Mouse (Mus musculus): ENCODE measurements around the gene Tacc2. TPM values are rescaled to one million over a fixed set of nuclear protein-coding genes. Genes with fewer than 3 reads are reported as not detected.
A peak's percentile ranks its signal among the peaks of the same experiment; 100 is the strongest.
"Not testable (repeated sequence)": the region's sequence is repeated elsewhere in the genome, so short reads cannot be mapped to it uniquely, and the experiment has no call there.

Gene Tacc2
- polyA plus RNA-seq, 1 experiment from 2014 or later, result 72.4 TPM

DNA sequence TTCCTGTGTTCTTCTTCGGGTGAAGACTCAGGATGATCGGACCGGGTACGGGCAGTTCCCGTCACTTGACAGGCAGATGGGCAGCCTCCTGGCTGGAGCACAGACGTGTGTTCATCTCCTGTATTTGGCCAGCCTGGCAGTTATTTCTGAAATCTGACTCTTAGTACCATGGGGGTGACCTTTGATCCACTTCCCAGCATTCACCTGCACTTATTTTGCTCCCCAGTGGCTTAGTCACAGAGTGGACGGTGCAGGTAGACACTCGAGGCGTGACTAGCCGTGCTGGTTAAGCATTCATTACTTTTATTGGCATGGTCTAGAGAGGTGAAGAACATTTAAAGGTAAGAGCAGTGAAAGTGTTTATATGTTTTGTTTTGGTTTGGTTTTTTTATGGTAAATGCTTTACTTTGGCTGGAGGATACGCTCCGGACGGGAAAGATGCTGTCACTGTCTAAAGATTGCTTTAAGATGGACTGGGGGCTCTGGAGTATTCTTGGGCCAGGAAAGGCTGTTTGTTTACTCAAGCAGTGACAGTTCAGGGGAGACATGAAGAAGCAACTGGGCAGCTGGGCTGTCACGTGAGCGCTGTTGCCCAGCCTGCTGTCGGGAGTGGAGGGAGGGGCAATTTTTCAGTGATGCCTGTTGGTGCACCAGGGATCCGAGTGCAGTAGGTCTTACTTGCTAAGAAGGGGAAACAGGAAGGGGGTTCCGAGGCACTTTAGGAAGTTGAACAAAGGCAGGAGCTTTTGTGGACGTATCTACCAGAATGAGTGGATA, 19.0 kb downstream of the Tacc2 start:
- ATAC-seq (ENCODE audit: low FRiP score, low TSS enrichment); H3K4me3 ChIP-seq (replicated peaks; ENCODE audit: low read depth, low read length); H3K36me3 ChIP-seq (ENCODE audit: control insufficient read depth, insufficient read depth, low read length); H3K27me3 ChIP-seq (ENCODE audit: control insufficient read depth, insufficient read depth, low read length); DNase-seq; H3K4me2 ChIP-seq (ENCODE audit: low read length); H3K9me3 ChIP-seq (ENCODE audit: control insufficient read depth, low read length); H3K9ac ChIP-seq (replicated peaks; ENCODE audit: low read length); H3K27ac ChIP-seq (replicated peaks; ENCODE audit: low read depth, low read length): not testable (repeated sequence)
- 53% methylated on average over 8 of the region's 19 CpGs for WGBS
- peaks cover 14% of the 10 kb centered on the region; the same call in 1 of the 2 replicates for H3K4me1 ChIP-seq (ENCODE audit: control insufficient read depth, insufficient read depth, low read length)

DNA sequence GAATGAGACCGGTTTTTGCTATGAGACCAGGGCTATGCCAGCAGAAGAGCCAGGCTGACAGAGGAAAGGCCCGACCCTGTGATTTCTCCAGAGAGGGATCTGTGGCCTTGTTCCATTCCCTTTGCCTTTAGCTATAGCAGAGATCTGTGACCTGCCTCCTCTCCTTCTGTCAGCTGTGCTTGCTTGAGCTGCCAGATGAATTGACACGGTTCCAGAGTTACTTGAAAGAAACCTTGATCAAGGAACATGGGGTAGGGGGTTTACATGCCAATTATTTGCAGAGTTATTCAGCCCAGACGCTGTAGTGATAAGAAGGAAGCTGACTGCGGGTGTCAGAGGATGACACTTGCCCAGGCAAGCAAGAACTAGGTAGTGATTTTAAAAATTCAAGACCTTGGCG, 20.3 kb downstream of the Tacc2 start:
- Histone ChIP-seq H3K4me2 (ENCODE audit: low read length) (no peak overlapping the region), H3K4me3 (replicated peaks; ENCODE audit: low read depth, low read length) (no peak overlapping the region), H3K27me3 (ENCODE audit: control insufficient read depth, insufficient read depth, low read length) (no peaks in the 10 kb centered on the region), H3K9ac (replicated peaks; ENCODE audit: low read length) (no peak overlapping the region), H3K9me3 (ENCODE audit: control insufficient read depth, low read length) (no peaks in the 10 kb centered on the region), H3K4me1 (ENCODE audit: control insufficient read depth, insufficient read depth, low read length) (peaks cover 14% of the 10 kb centered on the region; the same call in 1 of the 2 replicates), H3K36me3 (ENCODE audit: control insufficient read depth, insufficient read depth, low read length) (no peaks in the 10 kb centered on the region), H3K27ac (replicated peaks; ENCODE audit: low read depth, low read length) (peak overlapping the region; percentile 37; the same call in 1 of the 2 replicates)
- ATAC-seq (ENCODE audit: low FRiP score, low TSS enrichment) (no peak), DNase-seq (peak; percentile 55)
- 22% methylated on average over 6 of the region's 6 CpGs for WGBS

DNA sequence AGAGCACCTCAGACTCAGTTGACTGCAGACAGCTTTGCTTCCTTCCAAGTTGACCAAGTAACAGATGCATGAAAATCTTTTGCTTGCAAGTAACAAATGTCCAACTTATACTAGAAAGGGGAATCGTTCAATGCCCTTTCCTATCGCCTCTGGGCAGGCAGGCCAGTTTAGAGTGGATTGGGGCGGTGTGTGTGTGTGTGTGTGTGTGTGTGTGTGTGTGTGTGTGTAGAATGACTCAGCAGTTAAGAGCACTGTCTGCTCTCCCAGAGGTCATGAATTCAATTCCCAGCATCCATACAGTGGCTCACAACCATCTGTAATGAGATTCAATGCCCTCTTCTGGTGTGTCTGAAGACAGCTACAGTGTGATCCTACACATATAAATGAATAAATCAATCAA, 22.8 kb downstream of the Tacc2 start:
- peaks cover 14% of the 10 kb centered on the region; the same call in 1 of the 2 replicates for H3K4me1 ChIP-seq (ENCODE audit: control insufficient read depth, insufficient read depth, low read length)
- H3K36me3 ChIP-seq (ENCODE audit: control insufficient read depth, insufficient read depth, low read length), result no peaks in the 10 kb centered on the region
- 84% methylated on average over 3 of the region's 3 CpGs for WGBS
- no peaks in the 10 kb centered on the region for H3K9me3 ChIP-seq (ENCODE audit: control insufficient read depth, low read length)
- H3K9ac ChIP-seq (replicated peaks; ENCODE audit: low read length), result no peak overlapping the region
- H3K27ac ChIP-seq (replicated peaks; ENCODE audit: low read depth, low read length), result no peak overlapping the region
- H3K27me3 ChIP-seq (ENCODE audit: control insufficient read depth, insufficient read depth, low read length), result no peaks in the 10 kb centered on the region
- no peak overlapping the region for H3K4me2 ChIP-seq (ENCODE audit: low read length)
- ATAC-seq (ENCODE audit: low FRiP score, low TSS enrichment) (no peak), DNase-seq (no peak)
- H3K4me3 ChIP-seq (replicated peaks; ENCODE audit: low read depth, low read length), result no peak overlapping the region

DNA sequence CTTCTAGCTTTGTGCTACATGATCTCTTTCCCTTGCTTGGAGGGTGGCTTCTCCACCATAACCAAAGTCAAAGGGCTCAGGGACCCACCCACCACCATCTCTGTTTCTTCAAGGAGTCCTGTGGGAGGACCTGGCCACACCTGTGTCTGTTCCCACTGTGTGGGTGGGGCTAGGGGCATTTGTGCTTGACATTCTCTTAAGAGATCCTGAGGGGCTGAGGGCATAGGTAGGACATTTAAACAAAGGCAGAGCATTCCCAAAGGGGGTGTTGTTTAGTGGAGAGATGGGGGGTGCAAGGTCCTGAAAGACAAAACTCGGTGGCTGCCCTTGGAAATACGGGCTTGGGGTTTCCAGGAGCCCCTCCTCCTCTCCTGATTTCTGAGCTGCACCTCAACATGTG, 23.3 kb downstream of the Tacc2 start:
- ATAC-seq (ENCODE audit: low FRiP score, low TSS enrichment), result no peak

DNA sequence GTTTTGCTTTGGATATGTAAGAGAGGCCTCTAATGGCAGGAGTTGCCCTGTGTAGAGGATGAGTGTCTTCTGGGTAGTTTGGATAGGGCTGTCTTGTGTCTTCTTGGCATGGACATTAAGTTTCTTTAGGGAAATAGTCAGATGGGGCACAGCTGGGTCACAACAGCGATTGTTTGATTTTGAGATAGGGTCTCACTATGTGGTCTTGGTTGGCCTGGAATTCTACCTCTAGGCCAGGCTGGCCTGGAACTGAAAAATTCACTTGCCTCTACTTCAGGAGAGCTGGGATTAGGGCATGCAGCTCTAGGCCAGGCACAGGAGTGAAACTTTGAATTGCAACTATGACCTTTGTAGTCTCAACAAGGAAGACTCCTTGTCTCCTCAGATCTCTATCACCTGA, 25.6 kb downstream of the Tacc2 start:
- H3K4me1 ChIP-seq (ENCODE audit: control insufficient read depth, insufficient read depth, low read length), result peaks cover 3% of the 10 kb centered on the region; the same call in 1 of the 2 replicates
- no peak overlapping the region for H3K4me3 ChIP-seq (replicated peaks; ENCODE audit: low read depth, low read length)
- H3K36me3 ChIP-seq (ENCODE audit: control insufficient read depth, insufficient read depth, low read length), result no peaks in the 10 kb centered on the region
- ATAC-seq (ENCODE audit: low FRiP score, low TSS enrichment) (no peak), DNase-seq (no peak)
- H3K4me2 ChIP-seq (ENCODE audit: low read length), result no peak overlapping the region
- H3K9ac ChIP-seq (replicated peaks; ENCODE audit: low read length), result no peak overlapping the region
- WGBS, result 89% methylated on average over 1 of the region's 1 CpGs
- H3K27ac ChIP-seq (replicated peaks; ENCODE audit: low read depth, low read length), result no peak overlapping the region
- H3K9me3 ChIP-seq (ENCODE audit: control insufficient read depth, low read length), result no peaks in the 10 kb centered on the region
- H3K27me3 ChIP-seq (ENCODE audit: control insufficient read depth, insufficient read depth, low read length), result no peaks in the 10 kb centered on the region

More for the DNA sequence above, 23.3 kb downstream of the Tacc2 start:
- H3K9ac ChIP-seq (replicated peaks; ENCODE audit: low read length), result no peak overlapping the region
- no peak overlapping the region for H3K4me3 ChIP-seq (replicated peaks; ENCODE audit: low read depth, low read length)
- DNase-seq, result no peak
- no peak overlapping the region for H3K4me2 ChIP-seq (ENCODE audit: low read length)
- H3K4me1 ChIP-seq (ENCODE audit: control insufficient read depth, insufficient read depth, low read length), result peaks cover 14% of the 10 kb centered on the region; the same call in 1 of the 2 replicates
- H3K27me3 ChIP-seq (ENCODE audit: control insufficient read depth, insufficient read depth, low read length), result no peaks in the 10 kb centered on the region
- no peak overlapping the region for H3K27ac ChIP-seq (replicated peaks; ENCODE audit: low read depth, low read length)
- 82% methylated on average over 2 of the region's 2 CpGs for WGBS
- H3K36me3 ChIP-seq (ENCODE audit: control insufficient read depth, insufficient read depth, low read length), result no peaks in the 10 kb centered on the region
- no peaks in the 10 kb centered on the region for H3K9me3 ChIP-seq (ENCODE audit: control insufficient read depth, low read length)

DNA sequence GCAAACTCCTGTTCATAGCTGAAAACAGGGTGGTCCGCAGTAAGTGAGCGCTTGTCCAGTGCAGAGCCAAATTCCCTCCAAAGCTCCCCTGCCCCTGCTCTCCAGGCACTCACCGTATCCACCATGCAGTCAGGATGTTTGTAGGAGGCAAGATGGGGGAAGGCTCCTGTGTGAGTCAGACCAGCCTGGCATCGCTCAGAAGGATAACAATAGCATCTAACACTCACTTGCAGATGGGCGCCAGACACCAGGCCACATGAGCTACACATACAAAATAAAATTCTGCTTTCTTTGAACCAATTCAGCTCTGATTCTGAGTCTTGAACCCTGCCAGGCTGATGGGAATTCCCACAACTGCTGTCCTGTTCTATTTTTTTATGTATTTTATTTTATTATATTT, 26.3 kb downstream of the Tacc2 start:
- H3K4me3 ChIP-seq (replicated peaks; ENCODE audit: low read depth, low read length), result no peak overlapping the region
- no peak overlapping the region for H3K9ac ChIP-seq (replicated peaks; ENCODE audit: low read length)
- no peaks in the 10 kb centered on the region for H3K4me1 ChIP-seq (ENCODE audit: control insufficient read depth, insufficient read depth, low read length)
- no peak for ATAC-seq (ENCODE audit: low FRiP score, low TSS enrichment)
- no peaks in the 10 kb centered on the region for H3K9me3 ChIP-seq (ENCODE audit: control insufficient read depth, low read length)
- WGBS, result 89% methylated on average over 5 of the region's 5 CpGs
- H3K27ac ChIP-seq (replicated peaks; ENCODE audit: low read depth, low read length), result no peak overlapping the region
- no peak for DNase-seq
- no peaks in the 10 kb centered on the region for H3K27me3 ChIP-seq (ENCODE audit: control insufficient read depth, insufficient read depth, low read length)
- no peak overlapping the region for H3K4me2 ChIP-seq (ENCODE audit: low read length)
- no peaks in the 10 kb centered on the region for H3K36me3 ChIP-seq (ENCODE audit: control insufficient read depth, insufficient read depth, low read length)

DNA sequence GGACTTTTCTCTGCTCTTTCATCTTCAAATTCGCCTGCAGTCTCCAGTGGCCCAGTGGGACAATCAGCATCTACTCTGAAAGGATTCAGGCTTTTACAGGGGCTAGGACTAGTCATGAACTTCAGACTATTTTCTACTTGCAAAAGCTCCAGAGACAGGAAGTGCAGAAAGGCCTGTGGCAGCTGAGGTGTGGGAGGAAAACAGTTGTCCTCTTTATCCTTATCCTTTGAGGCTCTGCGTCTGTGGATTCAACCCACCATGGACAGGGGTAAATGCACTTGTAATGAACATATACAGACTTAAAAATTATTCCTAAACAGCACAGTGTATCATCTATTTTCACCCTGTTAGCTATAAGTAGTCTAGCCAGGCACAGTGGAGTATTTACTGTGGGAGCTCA, 27.2 kb downstream of the Tacc2 start:
- Histone ChIP-seq H3K4me2 (ENCODE audit: low read length) (no peak overlapping the region), H3K27ac (replicated peaks; ENCODE audit: low read depth, low read length) (no peak overlapping the region), H3K4me1 (ENCODE audit: control insufficient read depth, insufficient read depth, low read length) (no peaks in the 10 kb centered on the region), H3K4me3 (replicated peaks; ENCODE audit: low read depth, low read length) (no peak overlapping the region), H3K36me3 (ENCODE audit: control insufficient read depth, insufficient read depth, low read length) (no peaks in the 10 kb centered on the region), H3K9me3 (ENCODE audit: control insufficient read depth, low read length) (no peaks in the 10 kb centered on the region), H3K9ac (replicated peaks; ENCODE audit: low read length) (no peak overlapping the region), H3K27me3 (ENCODE audit: control insufficient read depth, insufficient read depth, low read length) (no peaks in the 10 kb centered on the region)
- no peak for ATAC-seq (ENCODE audit: low FRiP score, low TSS enrichment)
- DNase-seq, result no peak
- WGBS, result 75% methylated on average over 2 of the region's 2 CpGs

DNA sequence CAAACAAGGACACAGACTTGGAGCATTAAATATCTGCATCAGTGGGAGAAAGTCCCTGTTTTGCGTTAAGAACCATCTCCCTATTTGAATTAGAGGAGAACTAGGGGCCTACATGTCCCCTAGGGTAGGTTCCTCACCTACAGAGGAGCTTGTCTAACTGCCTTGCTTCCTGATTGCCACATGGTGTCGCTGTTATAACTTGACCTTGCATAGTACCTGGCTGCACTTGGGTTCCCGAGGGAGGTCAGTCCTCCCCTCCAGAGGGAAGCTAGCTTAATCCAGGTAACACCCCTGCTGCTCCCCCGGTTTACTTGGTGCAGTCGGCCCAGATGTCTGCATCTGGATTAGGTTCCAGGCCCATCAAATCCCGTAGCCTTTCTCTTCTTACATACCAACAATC, 27.9 kb downstream of the Tacc2 start:
- Histone ChIP-seq H3K4me2 (ENCODE audit: low read length) (no peak overlapping the region), H3K4me1 (ENCODE audit: control insufficient read depth, insufficient read depth, low read length) (no peaks in the 10 kb centered on the region), H3K4me3 (replicated peaks; ENCODE audit: low read depth, low read length) (no peak overlapping the region), H3K9ac (replicated peaks; ENCODE audit: low read length) (no peak overlapping the region), H3K9me3 (ENCODE audit: control insufficient read depth, low read length) (no peaks in the 10 kb centered on the region), H3K36me3 (ENCODE audit: control insufficient read depth, insufficient read depth, low read length) (no peaks in the 10 kb centered on the region), H3K27ac (replicated peaks; ENCODE audit: low read depth, low read length) (no peak overlapping the region), H3K27me3 (ENCODE audit: control insufficient read depth, insufficient read depth, low read length) (no peaks in the 10 kb centered on the region)
- ATAC-seq (ENCODE audit: low FRiP score, low TSS enrichment), result no peak
- DNase-seq, result peak; percentile 14
- WGBS, result 32% methylated on average over 6 of the region's 6 CpGs

DNA sequence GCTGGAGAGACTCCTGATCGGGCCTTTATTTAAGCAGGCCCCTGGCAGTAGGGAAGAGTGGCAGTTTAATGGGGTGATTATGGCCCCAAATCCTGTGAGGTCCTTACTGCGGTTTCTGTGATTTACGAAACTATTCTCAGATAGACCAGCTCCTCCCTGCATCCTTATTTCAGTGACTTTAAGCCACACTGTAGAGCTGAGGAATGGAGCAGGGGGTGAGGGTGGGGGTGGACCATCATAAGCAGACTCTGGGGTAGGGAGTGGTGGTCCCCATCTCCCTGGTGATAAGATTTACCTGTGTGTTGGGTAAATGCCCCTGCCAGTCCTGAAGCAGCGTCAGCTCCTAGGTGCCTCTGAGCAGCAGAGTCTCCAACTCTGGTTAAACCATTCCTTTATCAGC, 29.7 kb downstream of the Tacc2 start:
- H3K4me1 ChIP-seq (ENCODE audit: control insufficient read depth, insufficient read depth, low read length), result no peaks in the 10 kb centered on the region
- WGBS, result 64% methylated on average over 4 of the region's 4 CpGs
- H3K27me3 ChIP-seq (ENCODE audit: control insufficient read depth, insufficient read depth, low read length), result no peaks in the 10 kb centered on the region
- H3K9me3 ChIP-seq (ENCODE audit: control insufficient read depth, low read length), result no peaks in the 10 kb centered on the region
- H3K27ac ChIP-seq (replicated peaks; ENCODE audit: low read depth, low read length), result no peak overlapping the region
- no peak overlapping the region for H3K4me3 ChIP-seq (replicated peaks; ENCODE audit: low read depth, low read length)
- DNase-seq, result no peak
- no peak for ATAC-seq (ENCODE audit: low FRiP score, low TSS enrichment)
- H3K9ac ChIP-seq (replicated peaks; ENCODE audit: low read length), result no peak overlapping the region
- H3K36me3 ChIP-seq (ENCODE audit: control insufficient read depth, insufficient read depth, low read length), result no peaks in the 10 kb centered on the region
- no peak overlapping the region for H3K4me2 ChIP-seq (ENCODE audit: low read length)
